Mouse (Mus musculus) forebrain, embryonic 16.5 days (tissue): Measurements from ENCODE around the gene Ciao2b. TPM values are rescaled to one million over a fixed set of nuclear protein-coding genes. Genes with fewer than 3 reads are reported as not detected.

Source experiments
- ATAC-seq: fragments of 200-750 bp; cut with Nextera tagmentation; 2 replicates; pipeline ENCODE4 v1.8.0; 2017; ENCODE audit warnings: mild to moderate bottlenecking, moderate library complexity
- H3K27ac ChIP-seq: fragments of 300-500 bp; sonication (generic); 2 replicates; pipeline ENCODE4 v1.5.1; 2014; ENCODE audit warnings: low read length, control low read depth
- H3K27me3 ChIP-seq: fragments of 300-500 bp; sonication (generic); replicated peaks from 2 replicates; pipeline ENCODE4 v1.6.1; 2014; ENCODE audit warnings: low read length; ENCODE audit not compliant: control insufficient read depth, insufficient read depth
- H3K36me3 ChIP-seq: fragments of 300-500 bp; sonication (generic); 2 replicates; pipeline ENCODE4 v1.6.1; 2014; ENCODE audit not compliant: control insufficient read depth, insufficient read depth
- H3K4me1 ChIP-seq: fragments of 300-500 bp; sonication (generic); replicated peaks from 2 replicates; pipeline ENCODE4 v1.6.1; 2014; ENCODE audit warnings: low read length; ENCODE audit not compliant: control insufficient read depth, insufficient read depth
- H3K4me2 ChIP-seq: fragments of 300-500 bp; sonication (generic); 2 replicates; pipeline ENCODE4 v1.6.1; 2014; ENCODE audit warnings: mild to moderate bottlenecking, low read length, control low read depth
- H3K4me3 ChIP-seq: fragments of 300-500 bp; sonication (generic); replicated peaks from 2 replicates; pipeline ENCODE4 v1.5.1; 2014; ENCODE audit warnings: mild to moderate bottlenecking, low read length, control low read depth
- H3K9ac ChIP-seq: fragments of 300-500 bp; sonication (generic); replicated peaks from 2 replicates; pipeline ENCODE4 v1.6.1; 2014; ENCODE audit warnings: low read depth, low read length, control low read depth
- H3K9me3 ChIP-seq: fragments of 300-500 bp; sonication (generic); 2 replicates; pipeline ENCODE4 v1.6.1; 2016; ENCODE audit warnings: low read length; ENCODE audit not compliant: control insufficient read depth
- WGBS: fragments of 180-500 bp; shearing (Covaris S2); extraction: QIAGEN DNeasy Blood & Tissue Kit; methylation state at CpG from one replicate; pipeline ENCODE4 v1.1.7; 2014; 5-methylcytosine and 5-hydroxymethylcytosine counted together
- polyA plus RNA-seq: library from polyadenylated mRNA; unstranded; fragments of >200 nt; fragmentation: Nextera tagmentation; extraction: Ambion mirVana; gene quantifications from 2 replicates; pipeline ENCODE4 v1.2.1, GENCODE M21; 2015

Ciao2b gene
- polyA plus RNA-seq, 1 experiment from 2014 or later = 140 TPM

- Histone ChIP-seq H3K27ac (no peak overlapping the region), H3K36me3 (peaks cover 11% of the 10 kb centered on the region; the same call in 1 of the 2 replicates), H3K9me3 (no peaks in the 10 kb centered on the region), H3K9ac (no peak overlapping the region), H3K4me3 (no peak overlapping the region), H3K27me3 (peaks cover 2% of the 10 kb centered on the region; the same call in 1 of the 2 replicates), H3K4me2 (no peak overlapping the region), H3K4me1 (peaks cover 11% of the 10 kb centered on the region)
- 87% methylated on average over 3 of the region's 3 CpGs for WGBS
- no peak for ATAC-seq
Measured at GRCm38 (mm10) chr8:104635004-104635710, 6.6 kb downstream of the Ciao2b start.

- Histone ChIP-seq H3K27ac (no peak overlapping the region), H3K36me3 (peaks cover 3% of the 10 kb centered on the region; the same call in 1 of the 2 replicates), H3K9ac (no peak overlapping the region), H3K4me3 (no peak overlapping the region), H3K27me3 (peaks cover 2% of the 10 kb centered on the region; the same call in 1 of the 2 replicates), H3K4me1 (peaks cover 10% of the 10 kb centered on the region), H3K9me3 (no peaks in the 10 kb centered on the region), H3K4me2 (no peak overlapping the region)
- WGBS = 67% methylated on average over 9 of the region's 9 CpGs
- no peak for ATAC-seq
Measured at GRCm38 (mm10) chr8:104633156-104633744, 8.5 kb downstream of the Ciao2b start.

DNA sequence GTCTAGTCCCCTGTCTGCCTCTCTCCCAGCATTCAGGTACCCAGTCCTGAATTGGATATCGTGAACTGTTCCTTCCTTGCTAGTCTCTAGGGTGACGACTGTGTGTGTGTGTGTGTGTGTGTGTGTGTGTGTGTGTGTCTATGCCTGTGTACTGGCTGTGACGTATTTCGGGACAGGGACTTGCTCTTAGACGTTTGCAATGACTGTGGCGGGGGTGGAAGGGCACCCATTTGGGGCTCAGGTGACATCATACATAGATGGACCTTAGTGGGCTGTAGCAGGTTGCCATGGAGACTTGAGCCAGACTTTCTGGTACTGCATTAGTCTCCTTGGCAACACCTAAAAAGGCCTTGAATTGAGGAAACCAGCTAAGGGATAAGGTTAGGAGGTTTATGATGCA, 9.3 kb downstream of the Ciao2b start:
- peak; percentile 53; the same call in 1 of the 2 replicates for ATAC-seq
- H3K36me3 ChIP-seq = peaks cover 3% of the 10 kb centered on the region; the same call in 1 of the 2 replicates
- H3K4me3 ChIP-seq = no peak overlapping the region
- 54% methylated on average over 6 of the region's 6 CpGs for WGBS
- H3K27me3 ChIP-seq = peaks cover 2% of the 10 kb centered on the region; the same call in 1 of the 2 replicates
- H3K9ac ChIP-seq = no peak overlapping the region
- H3K9me3 ChIP-seq = no peaks in the 10 kb centered on the region
- H3K27ac ChIP-seq = no peak overlapping the region
- H3K4me2 ChIP-seq = no peak overlapping the region
- peaks cover 10% of the 10 kb centered on the region for H3K4me1 ChIP-seq

DNA sequence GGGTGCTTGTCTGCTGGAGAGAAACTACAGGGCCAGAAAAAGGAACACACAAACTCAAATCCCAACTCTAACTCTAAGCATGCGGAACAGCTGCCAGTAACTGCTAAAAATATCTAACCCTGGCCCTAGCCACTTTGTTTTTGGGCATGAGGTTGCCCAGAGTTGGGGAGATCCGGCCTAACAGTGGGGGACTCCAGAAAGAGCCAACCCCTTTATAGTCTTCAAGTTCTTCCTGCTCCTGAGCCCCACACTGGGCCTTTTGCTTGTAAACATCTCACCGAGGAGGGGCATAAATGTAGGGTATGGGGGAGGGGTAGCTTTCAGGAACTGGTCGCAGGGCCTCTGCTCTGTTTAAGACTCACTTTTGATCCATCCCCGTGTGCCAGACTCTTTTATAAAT, 9.8 kb downstream of the Ciao2b start:
- H3K27ac ChIP-seq = no peak overlapping the region
- ATAC-seq = no peak
- no peak overlapping the region for H3K9ac ChIP-seq
- peaks cover 2% of the 10 kb centered on the region; the same call in 1 of the 2 replicates for H3K27me3 ChIP-seq
- H3K4me2 ChIP-seq = no peak overlapping the region; the same call in 1 of the 2 replicates
- H3K36me3 ChIP-seq = peaks cover 3% of the 10 kb centered on the region; the same call in 1 of the 2 replicates
- no peak overlapping the region for H3K4me3 ChIP-seq
- H3K9me3 ChIP-seq = no peaks in the 10 kb centered on the region
- peaks cover 10% of the 10 kb centered on the region for H3K4me1 ChIP-seq
- 38% methylated on average over 5 of the region's 5 CpGs for WGBS

DNA sequence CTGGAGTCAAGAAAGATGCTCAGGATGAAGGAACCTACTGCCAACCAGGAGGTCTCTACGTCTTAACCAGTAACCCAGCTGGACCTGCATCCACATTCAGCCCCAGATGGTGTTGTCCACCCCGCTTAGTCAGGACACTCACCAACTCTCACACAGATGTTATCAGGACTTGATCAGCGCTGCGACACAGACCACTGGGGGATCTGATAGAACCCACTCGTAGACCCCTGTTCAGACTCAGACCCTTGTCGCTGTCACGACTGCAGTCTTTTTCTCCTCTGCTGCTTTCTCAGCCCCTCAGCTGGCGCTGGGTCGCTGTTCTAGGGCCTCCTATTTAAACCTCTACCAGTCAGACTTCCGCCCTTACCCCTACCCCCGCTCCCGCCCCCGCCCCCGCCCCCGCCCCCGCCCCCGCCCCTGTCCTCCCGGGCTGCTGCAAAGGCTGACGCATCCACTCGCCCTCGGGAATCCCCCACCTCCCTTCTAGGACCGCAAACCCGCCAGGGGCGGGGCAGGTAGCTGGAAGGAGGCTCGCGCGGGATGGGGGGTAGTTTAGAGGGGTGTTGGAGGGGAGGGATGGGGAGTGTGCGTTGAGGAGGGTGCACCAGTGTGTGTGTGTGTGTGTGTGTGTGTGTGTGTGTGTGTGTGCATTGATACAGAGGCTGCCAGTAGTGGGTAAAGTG, 10.6 kb downstream of the Ciao2b start, which contains the start of gene Rrad:
Gene Rrad (minus strand): TSS at position 347 of the 683 bp plus-strand sequence.
- Histone ChIP-seq H3K4me2 (peak within 1 kb of the TSS; percentile 55), H3K36me3 (peaks cover 3% of the 10 kb centered on the region; the same call in 1 of the 2 replicates), H3K9me3 (no peaks in the 10 kb centered on the region), H3K4me3 (peak within 1 kb of the TSS; percentile 35), H3K4me1 (peaks cover 10% of the 10 kb centered on the region), H3K9ac (peak within 1 kb of the TSS; percentile 28), H3K27ac (no peak within 1 kb of the TSS), H3K27me3 (peaks cover 2% of the 10 kb centered on the region; the same call in 1 of the 2 replicates)
- ATAC-seq = peak; percentile 56
- 0% methylated on average over 25 of the region's 28 CpGs for WGBS

DNA sequence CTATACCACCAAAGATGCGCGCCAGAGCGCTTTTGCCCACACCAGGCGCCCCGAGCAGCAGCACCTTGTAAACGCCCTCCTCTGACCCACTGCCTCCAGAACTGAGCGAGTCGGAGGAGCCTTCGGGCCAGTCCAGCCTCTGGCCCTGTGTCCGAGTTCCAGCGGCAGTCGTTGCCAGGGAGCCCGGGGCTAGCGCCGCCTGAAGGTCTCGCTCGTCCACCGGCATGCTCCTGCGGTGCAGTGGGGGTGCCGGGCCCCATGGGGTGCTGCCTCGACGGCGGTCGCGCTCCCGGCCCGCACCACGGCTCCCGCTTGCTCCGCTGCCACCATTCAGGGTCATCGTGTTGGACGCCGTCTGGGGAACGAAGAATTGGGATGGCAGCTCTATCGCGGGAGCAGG, 11.2 kb downstream of the Ciao2b start:
- peaks cover 10% of the 10 kb centered on the region for H3K4me1 ChIP-seq
- peak; percentile 34 for ATAC-seq
- WGBS = 1% methylated on average over 36 of the region's 36 CpGs
- H3K27me3 ChIP-seq = peaks cover 2% of the 10 kb centered on the region; the same call in 1 of the 2 replicates
- peak overlapping the region; percentile 28 for H3K9ac ChIP-seq
- H3K4me2 ChIP-seq = peak overlapping the region; percentile 55
- H3K4me3 ChIP-seq = peak overlapping the region; percentile 35
- H3K9me3 ChIP-seq = no peaks in the 10 kb centered on the region
- no peak overlapping the region for H3K27ac ChIP-seq
- H3K36me3 ChIP-seq = peaks cover 3% of the 10 kb centered on the region; the same call in 1 of the 2 replicates

DNA sequence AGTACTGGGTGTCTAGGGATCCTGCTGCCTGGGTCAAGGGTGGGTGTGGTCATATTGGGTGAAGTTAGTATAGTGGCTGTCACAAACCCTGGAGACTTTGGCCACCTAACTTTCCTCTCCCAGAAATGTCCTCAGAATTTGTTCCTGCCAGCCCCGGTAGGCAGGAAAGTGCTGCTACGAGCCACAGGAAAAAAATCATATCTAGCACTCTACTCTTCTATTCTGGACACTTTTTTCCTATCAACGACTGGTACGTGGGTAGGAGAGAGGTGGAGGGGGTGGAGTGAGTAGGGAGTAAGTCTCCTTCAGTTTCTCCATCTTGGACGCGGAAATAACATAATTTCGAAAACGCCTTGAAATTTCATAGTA, 11.7 kb downstream of the Ciao2b start:
- Histone ChIP-seq H3K4me3 (peak overlapping the region; percentile 35; the same call in 1 of the 2 replicates), H3K9ac (no peak overlapping the region), H3K4me2 (no peak overlapping the region; the same call in 1 of the 2 replicates), H3K27ac (no peak overlapping the region), H3K36me3 (no peaks in the 10 kb centered on the region), H3K9me3 (no peaks in the 10 kb centered on the region), H3K27me3 (peaks cover 2% of the 10 kb centered on the region; the same call in 1 of the 2 replicates), H3K4me1 (peaks cover 10% of the 10 kb centered on the region)
- ATAC-seq = no peak
- 43% methylated on average over 8 of the region's 8 CpGs for WGBS

- Histone ChIP-seq H3K4me2 (no peak overlapping the region), H3K4me1 (peaks cover 10% of the 10 kb centered on the region), H3K27me3 (peaks cover 2% of the 10 kb centered on the region; the same call in 1 of the 2 replicates), H3K36me3 (no peaks in the 10 kb centered on the region), H3K27ac (no peak overlapping the region), H3K9ac (no peak overlapping the region), H3K9me3 (no peaks in the 10 kb centered on the region), H3K4me3 (no peak overlapping the region)
- ATAC-seq = no peak
- 82% methylated on average over 22 of the region's 22 CpGs for WGBS
Measured at GRCm38 (mm10) chr8:104629306-104630110, 12.3 kb downstream of the Ciao2b start.
